Mouse (Mus musculus) forebrain, embryonic 14.5 days (tissue): ENCODE results near the gene Chka. TPM values are rescaled to one million over a fixed set of nuclear protein-coding genes. Genes with fewer than 3 reads are reported as not detected.

Experiments used
- ATAC-seq: fragments of 200-750 bp; cut with Nextera tagmentation; 2 replicates; pipeline ENCODE4 v1.8.0; 2017; ENCODE audit warnings: mild to moderate bottlenecking, moderate library complexity
- DNase-seq: peaks from one replicate; pipeline ENCODE4 v3.0.0-alpha.2; 2015; ENCODE audit warnings: low spot score
- H3K27ac ChIP-seq: fragments of 300-500 bp; sonication (generic); 2 replicates; pipeline ENCODE4 v1.5.1; 2014; ENCODE audit warnings: low read depth, mild to moderate bottlenecking, control low read depth, low read length, moderate library complexity
- H3K27me3 ChIP-seq: fragments of 300-500 bp; sonication (generic); replicated peaks from 2 replicates; pipeline ENCODE4 v1.6.1; 2014; ENCODE audit warnings: low read length, control low read depth, mixed read lengths; ENCODE audit not compliant: control insufficient read depth, insufficient read depth
- H3K36me3 ChIP-seq: fragments of 300-500 bp; sonication (generic); 2 replicates; pipeline ENCODE4 v1.6.1; 2014; ENCODE audit warnings: low read length, control low read depth; ENCODE audit not compliant: control insufficient read depth, insufficient read depth
- H3K4me1 ChIP-seq: fragments of 300-500 bp; sonication (generic); 2 replicates; pipeline ENCODE4 v1.6.1; 2014; ENCODE audit warnings: antibody characterized with exemption, low read length, control low read depth; ENCODE audit not compliant: control insufficient read depth, insufficient read depth
- H3K4me2 ChIP-seq: fragments of 300-500 bp; sonication (generic); 2 replicates; pipeline ENCODE4 v1.6.1; 2014; ENCODE audit warnings: mild to moderate bottlenecking, control low read depth, low read length
- H3K4me3 ChIP-seq: fragments of 300-500 bp; sonication (generic); 2 replicates; pipeline ENCODE4 v1.5.1; 2014; ENCODE audit warnings: low read depth, low read length, control low read depth
- H3K9ac ChIP-seq: fragments of 300-500 bp; sonication (generic); 2 replicates; pipeline ENCODE4 v1.6.1; 2014; ENCODE audit warnings: mild to moderate bottlenecking, low read length, control low read depth, moderate library complexity
- H3K9me3 ChIP-seq: fragments of 300-500 bp; sonication (generic); replicated peaks from 2 replicates; pipeline ENCODE4 v1.6.1; 2016; ENCODE audit warnings: low read length, control low read depth, mixed read lengths; ENCODE audit not compliant: control insufficient read depth
- WGBS: fragments of 180-500 bp; shearing (Covaris S2); extraction: QIAGEN DNeasy Blood & Tissue Kit; methylation state at CpG from one replicate; pipeline ENCODE4 v1.1.7; 2014; 5-methylcytosine and 5-hydroxymethylcytosine counted together
- polyA plus RNA-seq: library from polyadenylated mRNA; unstranded; fragments of >200 nt; fragmentation: Nextera tagmentation; extraction: Ambion mirVana; gene quantifications from 2 replicates; pipeline ENCODE4 v1.2.1, GENCODE M21; 2014

The Chka gene
- polyA plus RNA-seq, 1 experiment from 2014 or later: 32.0 TPM

GRCm38 (mm10) chr19:3843629-3844028 lies 7.9 kb upstream of the Chka start:
- ATAC-seq (no peak), DNase-seq (no peak)
- 75% methylated on average over 2 of the region's 2 CpGs for WGBS
- no peaks in the 10 kb centered on the region for H3K36me3 ChIP-seq
- no peaks in the 10 kb centered on the region for H3K9me3 ChIP-seq
- H3K4me2 ChIP-seq: no peak overlapping the region
- H3K4me1 ChIP-seq: no peaks in the 10 kb centered on the region
- no peak overlapping the region for H3K9ac ChIP-seq
- no peak overlapping the region for H3K27ac ChIP-seq
- H3K4me3 ChIP-seq: no peak overlapping the region
- no peaks in the 10 kb centered on the region for H3K27me3 ChIP-seq

- H3K27me3 ChIP-seq: no peaks in the 10 kb centered on the region
- no peaks in the 10 kb centered on the region for H3K4me1 ChIP-seq
- WGBS: 92% methylated on average over 1 of the region's 1 CpGs
- no peaks in the 10 kb centered on the region for H3K36me3 ChIP-seq
- H3K4me2 ChIP-seq: no peak overlapping the region
- no peak overlapping the region for H3K27ac ChIP-seq
- H3K4me3 ChIP-seq: no peak overlapping the region
- H3K9me3 ChIP-seq: no peaks in the 10 kb centered on the region
- no peak for ATAC-seq
- DNase-seq: no peak
- no peak overlapping the region for H3K9ac ChIP-seq
Observed at GRCm38 (mm10) chr19:3844836-3845235, 6.7 kb upstream of the Chka start.

GRCm38 (mm10) chr19:3845339-3845738 lies 6.2 kb upstream of the Chka start:
- H3K4me3 ChIP-seq: no peak overlapping the region
- no peaks in the 10 kb centered on the region for H3K4me1 ChIP-seq
- no peak overlapping the region for H3K9ac ChIP-seq
- 92% methylated on average over 11 of the region's 11 CpGs for WGBS
- no peak overlapping the region for H3K27ac ChIP-seq
- no peak overlapping the region for H3K4me2 ChIP-seq
- DNase-seq (no peak), ATAC-seq (no peak)
- H3K9me3 ChIP-seq: no peaks in the 10 kb centered on the region
- no peaks in the 10 kb centered on the region for H3K36me3 ChIP-seq
- no peaks in the 10 kb centered on the region for H3K27me3 ChIP-seq

GRCm38 (mm10) chr19:3845803-3846406 lies 5.7 kb upstream of the Chka start:
- Histone ChIP-seq H3K4me3 (no peak overlapping the region), H3K9me3 (no peaks in the 10 kb centered on the region), H3K27ac (no peak overlapping the region), H3K9ac (no peak overlapping the region), H3K4me2 (no peak overlapping the region), H3K36me3 (no peaks in the 10 kb centered on the region), H3K27me3 (no peaks in the 10 kb centered on the region), H3K4me1 (peaks cover 2% of the 10 kb centered on the region; the same call in 1 of the 2 replicates)
- ATAC-seq: no peak
- no peak for DNase-seq
- 76% methylated on average over 1 of the region's 1 CpGs for WGBS

GRCm38 (mm10) chr19:3846676-3847604 lies 4.6 kb upstream of the Chka start:
- DNase-seq: no peak
- H3K4me3 ChIP-seq: no peak overlapping the region
- 81% methylated on average over 10 of the region's 10 CpGs for WGBS
- no peaks in the 10 kb centered on the region for H3K36me3 ChIP-seq
- H3K9ac ChIP-seq: no peak overlapping the region
- no peaks in the 10 kb centered on the region for H3K9me3 ChIP-seq
- peaks cover 5% of the 10 kb centered on the region; the same call in 1 of the 2 replicates for H3K4me1 ChIP-seq
- H3K4me2 ChIP-seq: no peak overlapping the region
- ATAC-seq: no peak
- no peak overlapping the region for H3K27ac ChIP-seq
- H3K27me3 ChIP-seq: no peaks in the 10 kb centered on the region

- Histone ChIP-seq H3K9me3 (no peaks in the 10 kb centered on the region), H3K4me2 (no peak overlapping the region), H3K9ac (no peak overlapping the region), H3K4me1 (peaks cover 5% of the 10 kb centered on the region; the same call in 1 of the 2 replicates), H3K27ac (no peak overlapping the region), H3K4me3 (no peak overlapping the region), H3K36me3 (no peaks in the 10 kb centered on the region), H3K27me3 (no peaks in the 10 kb centered on the region)
- ATAC-seq (no peak), DNase-seq (no peak)
- 68% methylated on average over 5 of the region's 5 CpGs for WGBS
Observed at GRCm38 (mm10) chr19:3847711-3848110, 3.9 kb upstream of the Chka start.

GRCm38 (mm10) chr19:3848207-3848808 lies 3.3 kb upstream of the Chka start:
- Histone ChIP-seq H3K36me3 (no peaks in the 10 kb centered on the region), H3K9ac (no peak overlapping the region), H3K4me3 (no peak overlapping the region), H3K27me3 (no peaks in the 10 kb centered on the region), H3K4me2 (no peak overlapping the region), H3K4me1 (peaks cover 5% of the 10 kb centered on the region; the same call in 1 of the 2 replicates), H3K27ac (no peak overlapping the region), H3K9me3 (no peaks in the 10 kb centered on the region)
- DNase-seq (no peak), ATAC-seq (no peak)
- WGBS: 81% methylated on average over 7 of the region's 7 CpGs

- H3K27me3 ChIP-seq: no peaks in the 10 kb centered on the region
- H3K9ac ChIP-seq: no peak overlapping the region
- H3K4me1 ChIP-seq: peaks cover 12% of the 10 kb centered on the region
- no peak overlapping the region for H3K27ac ChIP-seq
- ATAC-seq (no peak), DNase-seq (no peak)
- H3K36me3 ChIP-seq: no peaks in the 10 kb centered on the region
- H3K4me3 ChIP-seq: no peak overlapping the region
- H3K4me2 ChIP-seq: no peak overlapping the region
- 81% methylated on average over 2 of the region's 2 CpGs for WGBS
- no peaks in the 10 kb centered on the region for H3K9me3 ChIP-seq
Observed at GRCm38 (mm10) chr19:3849251-3849650, 2.3 kb upstream of the Chka start.
